Mouse (Mus musculus) kidney, postnatal 0 days (tissue): ENCODE measurements around the gene 7530416G11Rik. TPM values are rescaled to one million over a fixed set of nuclear protein-coding genes. Genes with fewer than 3 reads are reported as not detected.

ENCODE experiments used
- ATAC-seq: fragments of 200-750 bp; cut with Nextera tagmentation; replicated peaks from 2 replicates; pipeline ENCODE4 v1.8.0; 2017; ENCODE audit warnings: low read depth, moderate number of reproducible peaks, moderate TSS enrichment, moderate library complexity; ENCODE audit not compliant: low FRiP score
- DNase-seq: peaks from one replicate; pipeline ENCODE4 v3.0.0-alpha.2; 2016; ENCODE audit warnings: low spot score
- H3K27ac ChIP-seq: fragments of 300-500 bp; sonication (generic); 2 replicates; pipeline ENCODE4 v1.5.1; 2014; ENCODE audit warnings: mild to moderate bottlenecking
- H3K27me3 ChIP-seq: fragments of 300-500 bp; sonication (generic); 2 replicates; pipeline ENCODE4 v1.6.1; 2014; ENCODE audit warnings: low read length, mixed read lengths; ENCODE audit not compliant: insufficient read depth
- H3K36me3 ChIP-seq: fragments of 300-500 bp; sonication (generic); 2 replicates; pipeline ENCODE4 v1.6.1; 2014; ENCODE audit warnings: low read length, mixed read lengths; ENCODE audit not compliant: insufficient read depth
- H3K4me1 ChIP-seq: fragments of 300-500 bp; sonication (generic); replicated peaks from 2 replicates; pipeline ENCODE4 v1.6.1; 2014; ENCODE audit warnings: antibody characterized with exemption, low read length, mixed read lengths; ENCODE audit not compliant: insufficient read depth
- H3K4me2 ChIP-seq: fragments of 300-500 bp; sonication (generic); 2 replicates; pipeline ENCODE4 v1.6.1; 2014; ENCODE audit warnings: mild to moderate bottlenecking, low read length, moderate library complexity, mixed read lengths
- H3K4me3 ChIP-seq: fragments of 300-500 bp; sonication (generic); replicated peaks from 2 replicates; pipeline ENCODE4 v1.5.1; 2014; ENCODE audit warnings: low read depth, low read length
- H3K9ac ChIP-seq: fragments of 300-500 bp; sonication (generic); 2 replicates; pipeline ENCODE4 v1.6.1; 2014; ENCODE audit warnings: low read depth, low read length
- H3K9me3 ChIP-seq: fragments of 300-500 bp; sonication (generic); replicated peaks from 2 replicates; pipeline ENCODE4 v1.6.1; 2016; ENCODE audit warnings: low read length, inconsistent platforms, mixed read lengths
- CTCF ChIP-seq: IDR thresholded peaks from 2 replicates; pipeline ENCODE4 v1.5.1; 2016; ENCODE audit warnings: antibody characterized with exemption, low read depth, mild to moderate bottlenecking, moderate library complexity
- WGBS: fragments of 180-500 bp; shearing (Covaris S2); extraction: QIAGEN DNeasy Blood & Tissue Kit; methylation state at CpG from one replicate; pipeline ENCODE4 v1.1.7; 2014; 5-methylcytosine and 5-hydroxymethylcytosine counted together
- polyA plus RNA-seq: library from polyadenylated mRNA; unstranded; fragments of >200 nt; fragmentation: Nextera tagmentation; extraction: Ambion mirVana; gene quantifications from 2 replicates; pipeline ENCODE4 v1.2.1, GENCODE M21; 2015

Gene 7530416G11Rik
- polyA plus RNA-seq, 1 experiment from 2014 or later, result not detected

GRCm38 (mm10) chr15:85532063-85532462 lies 29.0 kb upstream of the 7530416G11Rik start:
- H3K9ac ChIP-seq, result no peak overlapping the region
- peak; percentile 48 for TF ChIP-seq CTCF

GRCm38 (mm10) chr15:85529911-85530310 lies 26.9 kb upstream of the 7530416G11Rik start:
- 54% methylated on average over 3 of the region's 3 CpGs for WGBS
- no peaks in the 10 kb centered on the region for H3K4me1 ChIP-seq
- TF ChIP-seq CTCF, result no peak
- no peaks in the 10 kb centered on the region for H3K27me3 ChIP-seq
- H3K9ac ChIP-seq, result no peak overlapping the region
- H3K9me3 ChIP-seq, result no peaks in the 10 kb centered on the region
- no peak overlapping the region for H3K4me2 ChIP-seq
- DNase-seq, result no peak
- no peak overlapping the region for H3K4me3 ChIP-seq
- no peak overlapping the region for H3K27ac ChIP-seq
- H3K36me3 ChIP-seq, result no peaks in the 10 kb centered on the region
- no peak for ATAC-seq

More at GRCm38 (mm10) chr15:85532063-85532462, 29.0 kb upstream of the 7530416G11Rik start:
- Histone ChIP-seq H3K9me3 (no peaks in the 10 kb centered on the region), H3K36me3 (no peaks in the 10 kb centered on the region), H3K4me3 (no peak overlapping the region), H3K27ac (no peak overlapping the region), H3K4me1 (peaks cover 2% of the 10 kb centered on the region; the same call in 1 of the 2 replicates), H3K27me3 (no peaks in the 10 kb centered on the region), H3K4me2 (no peak overlapping the region)
- no peak for ATAC-seq
- 82% methylated on average over 3 of the region's 3 CpGs for whole genome bisulfite sequencing
- no peak for DNase-seq

GRCm38 (mm10) chr15:85524404-85524950 lies 21.4 kb upstream of the 7530416G11Rik start:
- Histone ChIP-seq H3K9ac (no peak overlapping the region), H3K36me3 (no peaks in the 10 kb centered on the region), H3K27ac (no peak overlapping the region), H3K9me3 (no peaks in the 10 kb centered on the region), H3K4me3 (no peak overlapping the region), H3K4me1 (peaks cover 12% of the 10 kb centered on the region; the same call in 1 of the 2 replicates), H3K4me2 (no peak overlapping the region), H3K27me3 (no peaks in the 10 kb centered on the region)
- no peak for TF ChIP-seq CTCF
- DNase-seq, result no peak
- ATAC-seq, result no peak
- WGBS, result 29% methylated on average over 12 of the region's 12 CpGs

- peak; percentile 44; the same call in 1 of the 2 replicates for TF ChIP-seq CTCF
- H3K36me3 ChIP-seq, result no peaks in the 10 kb centered on the region
- peak overlapping the region; percentile 64 for H3K27ac ChIP-seq
- H3K9me3 ChIP-seq, result no peaks in the 10 kb centered on the region
- peak overlapping the region; percentile 22; the same call in 1 of the 2 replicates for H3K4me2 ChIP-seq
- H3K27me3 ChIP-seq, result no peaks in the 10 kb centered on the region
- peak; percentile 78 for DNase-seq
- 0 out of 2 replicates have a peak overlapping the region, but pooled peaks have one; percentile 31 for H3K9ac ChIP-seq
- H3K4me1 ChIP-seq, result peaks cover 17% of the 10 kb centered on the region; the same call in 1 of the 2 replicates
- no peak overlapping the region for H3K4me3 ChIP-seq
- under 1% methylated on average over 14 of the region's 14 CpGs for WGBS
- ATAC-seq, result peak; percentile 88
Measured at GRCm38 (mm10) chr15:85523173-85523991, 20.4 kb upstream of the 7530416G11Rik start.

- Histone ChIP-seq H3K27me3 (no peaks in the 10 kb centered on the region), H3K4me2 (no peak overlapping the region), H3K9me3 (no peaks in the 10 kb centered on the region), H3K4me3 (no peak overlapping the region), H3K27ac (peak overlapping the region; percentile 13; the same call in 1 of the 2 replicates), H3K4me1 (peaks cover 17% of the 10 kb centered on the region; the same call in 1 of the 2 replicates), H3K9ac (no peak overlapping the region), H3K36me3 (no peaks in the 10 kb centered on the region)
- ATAC-seq, result no peak
- no peak for DNase-seq
- TF ChIP-seq CTCF, result no peak
- WGBS, result 67% methylated on average over 4 of the region's 4 CpGs
Measured at GRCm38 (mm10) chr15:85519438-85519837, 16.4 kb upstream of the 7530416G11Rik start.

GRCm38 (mm10) chr15:85507370-85508014 lies 4.5 kb upstream of the 7530416G11Rik start:
- H3K9me3 ChIP-seq, result no peaks in the 10 kb centered on the region
- no peak for TF ChIP-seq CTCF
- H3K9ac ChIP-seq, result no peak overlapping the region
- no peaks in the 10 kb centered on the region for H3K36me3 ChIP-seq
- no peak for DNase-seq
- WGBS, result 80% methylated on average over 32 of the region's 32 CpGs
- H3K4me2 ChIP-seq, result no peak overlapping the region
- no peaks in the 10 kb centered on the region for H3K27me3 ChIP-seq
- no peak overlapping the region for H3K4me3 ChIP-seq
- no peak for ATAC-seq
- H3K4me1 ChIP-seq, result no peaks in the 10 kb centered on the region
- no peak overlapping the region for H3K27ac ChIP-seq
